Mouse (Mus musculus): ENCODE data around the gene Pnliprp2. TPM values are rescaled to one million over a fixed set of nuclear protein-coding genes. Genes with fewer than 3 reads are reported as not detected.
A peak's percentile ranks its signal among the peaks of the same experiment; 100 is the strongest.

Gene Pnliprp2
- polyA plus RNA-seq, 1 experiment from 2014 or later, result 0.18 TPM

DNA sequence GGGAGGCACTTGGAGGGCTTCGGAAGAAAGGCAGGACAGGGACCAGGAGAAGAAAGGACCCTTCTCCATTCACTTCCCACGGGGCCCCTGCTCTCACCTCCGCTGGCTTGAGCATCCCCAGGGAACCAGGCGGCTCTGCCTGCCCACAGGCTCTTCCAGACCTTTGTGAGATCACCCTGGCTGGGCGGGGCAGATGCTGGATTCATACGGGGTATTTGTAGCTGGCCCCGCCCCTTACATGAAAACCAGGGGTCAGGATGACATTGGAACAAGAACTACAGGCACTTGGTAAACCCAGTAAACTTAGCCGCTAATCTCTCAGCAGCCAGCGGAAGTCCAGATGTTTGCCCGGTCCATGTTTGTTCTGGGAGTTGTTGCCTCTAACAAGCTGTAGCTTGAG is 34.8 kb downstream of the Pnliprp2 start, which contains the start of gene 1700019N19Rik:
TSS of gene 1700019N19Rik (minus strand) at position 178 of the 400 bp plus-strand sequence.
- no peaks in the 10 kb centered on the region for H3K27me3 ChIP-seq
- H3K9ac ChIP-seq (replicated peaks), result no peak within 1 kb of the TSS
- no peak within 1 kb of the TSS for H3K4me3 ChIP-seq (replicated peaks)
- WGBS, result 49% methylated on average over 10 of the region's 10 CpGs
- no peak for ATAC-seq (ENCODE audit: insufficient number of reproducible peaks, insufficient read depth, low FRiP score, low TSS enrichment, low read depth)
- no peaks in the 10 kb centered on the region for H3K9me3 ChIP-seq
- H3K27ac ChIP-seq, result no peak within 1 kb of the TSS
- peaks cover 1% of the 10 kb centered on the region; the same call in 1 of the 2 replicates for H3K36me3 ChIP-seq
- no peak within 1 kb of the TSS for H3K4me2 ChIP-seq
- H3K4me1 ChIP-seq (replicated peaks), result peaks cover 15% of the 10 kb centered on the region

DNA sequence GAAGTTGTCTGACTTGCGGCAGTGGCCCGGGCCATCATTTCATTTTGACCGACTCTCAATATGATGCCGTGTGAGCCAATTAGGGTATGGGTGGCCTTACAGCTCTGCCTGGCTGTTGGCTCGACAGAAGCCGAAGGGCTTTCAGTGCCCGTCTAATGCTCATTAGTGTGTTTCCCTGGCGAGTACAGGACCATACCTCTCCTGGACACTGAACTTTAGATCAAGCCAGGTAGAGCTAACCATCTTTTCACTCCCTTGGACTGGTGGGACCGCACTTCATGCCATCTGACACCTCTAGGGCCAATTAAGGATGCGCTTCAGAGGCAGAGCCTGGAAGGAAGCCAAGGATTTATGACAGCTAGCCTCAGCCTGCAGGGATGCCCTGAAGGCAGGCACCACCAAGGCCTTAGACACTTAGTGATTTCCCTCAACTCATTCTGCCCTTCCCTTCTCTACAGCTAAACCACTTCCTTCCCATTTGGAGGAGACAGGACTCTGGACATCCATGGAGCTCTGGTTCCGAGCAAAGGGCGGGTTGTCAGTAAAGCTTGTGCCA is 35.7 kb downstream of the Pnliprp2 start:
- Histone ChIP-seq H3K27me3 (no peaks in the 10 kb centered on the region), H3K27ac (no peak overlapping the region), H3K4me1 (replicated peaks) (peaks cover 15% of the 10 kb centered on the region), H3K9me3 (no peaks in the 10 kb centered on the region), H3K36me3 (peaks cover 4% of the 10 kb centered on the region; the same call in 1 of the 2 replicates), H3K4me2 (no peak overlapping the region), H3K4me3 (replicated peaks) (no peak overlapping the region), H3K9ac (replicated peaks) (no peak overlapping the region)
- no peak for ATAC-seq (ENCODE audit: insufficient number of reproducible peaks, insufficient read depth, low FRiP score, low TSS enrichment, low read depth)
- 62% methylated on average over 12 of the region's 12 CpGs for whole genome bisulfite sequencing

DNA sequence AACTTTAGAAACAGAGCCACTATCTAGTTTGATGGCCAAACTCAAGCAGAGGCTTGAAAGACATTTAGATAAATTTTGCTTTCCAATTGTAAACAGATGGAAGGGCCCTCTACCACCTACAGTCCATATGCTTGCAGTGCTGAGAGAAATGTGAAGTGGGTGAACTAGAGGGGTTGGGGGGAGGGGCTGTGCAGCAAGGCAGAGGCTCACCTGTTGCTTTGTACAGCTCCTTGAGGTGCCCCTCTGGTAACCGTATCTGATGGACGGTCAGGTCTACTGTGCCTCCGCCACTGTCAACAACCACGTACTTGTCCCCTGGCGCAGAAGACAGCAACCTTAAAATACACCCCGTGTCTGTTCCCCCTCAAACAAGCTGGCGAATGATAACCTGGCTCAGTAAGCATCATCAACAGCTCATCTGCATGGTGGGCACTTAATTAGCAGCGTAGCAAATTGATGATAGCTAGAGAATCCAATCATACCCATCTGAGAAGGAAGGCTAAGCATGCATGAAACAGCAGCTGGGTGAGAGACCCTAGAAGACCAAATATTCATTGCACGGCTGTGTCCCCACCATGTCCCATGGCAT is 45.8 kb downstream of the Pnliprp2 start:
- Histone ChIP-seq H3K27ac (no peak overlapping the region), H3K27me3 (no peaks in the 10 kb centered on the region), H3K4me3 (replicated peaks) (no peak overlapping the region), H3K4me1 (replicated peaks) (no peaks in the 10 kb centered on the region), H3K4me2 (no peak overlapping the region), H3K9me3 (no peaks in the 10 kb centered on the region), H3K9ac (replicated peaks) (no peak overlapping the region), H3K36me3 (no peaks in the 10 kb centered on the region)
- no peak for ATAC-seq (ENCODE audit: insufficient number of reproducible peaks, insufficient read depth, low FRiP score, low TSS enrichment, low read depth)
- WGBS, result 93% methylated on average over 9 of the region's 9 CpGs

DNA sequence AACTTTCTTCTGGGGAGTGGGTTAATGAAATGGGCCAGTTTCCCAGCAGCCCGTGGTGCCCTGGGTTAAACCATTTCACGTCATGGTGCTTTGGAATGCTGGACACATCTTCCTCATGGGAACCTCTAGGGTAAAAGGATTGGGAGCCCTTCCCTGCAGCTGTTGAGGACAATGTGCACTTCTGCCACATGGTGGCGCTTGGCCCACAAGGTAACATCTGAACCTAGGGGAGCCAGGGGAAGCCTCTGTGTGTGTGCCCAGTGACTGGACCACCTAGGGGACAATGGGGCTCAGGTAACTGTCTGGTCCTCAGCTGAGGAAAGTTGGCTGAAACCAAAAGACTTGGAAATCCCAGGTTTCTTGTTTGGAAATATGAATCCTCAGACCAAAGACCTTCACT is 46.8 kb downstream of the Pnliprp2 start:
- WGBS, result 10% methylated on average over 3 of the region's 3 CpGs
- no peaks in the 10 kb centered on the region for H3K27me3 ChIP-seq
- H3K27ac ChIP-seq, result no peak overlapping the region
- ATAC-seq (ENCODE audit: insufficient number of reproducible peaks, insufficient read depth, low FRiP score, low TSS enrichment, low read depth), result peak; percentile 52; the same call in 1 of the 2 replicates
- H3K9ac ChIP-seq (replicated peaks), result no peak overlapping the region
- H3K4me2 ChIP-seq, result no peak overlapping the region
- no peaks in the 10 kb centered on the region for H3K36me3 ChIP-seq
- no peaks in the 10 kb centered on the region for H3K9me3 ChIP-seq
- H3K4me1 ChIP-seq (replicated peaks), result no peaks in the 10 kb centered on the region
- H3K4me3 ChIP-seq (replicated peaks), result no peak overlapping the region

DNA sequence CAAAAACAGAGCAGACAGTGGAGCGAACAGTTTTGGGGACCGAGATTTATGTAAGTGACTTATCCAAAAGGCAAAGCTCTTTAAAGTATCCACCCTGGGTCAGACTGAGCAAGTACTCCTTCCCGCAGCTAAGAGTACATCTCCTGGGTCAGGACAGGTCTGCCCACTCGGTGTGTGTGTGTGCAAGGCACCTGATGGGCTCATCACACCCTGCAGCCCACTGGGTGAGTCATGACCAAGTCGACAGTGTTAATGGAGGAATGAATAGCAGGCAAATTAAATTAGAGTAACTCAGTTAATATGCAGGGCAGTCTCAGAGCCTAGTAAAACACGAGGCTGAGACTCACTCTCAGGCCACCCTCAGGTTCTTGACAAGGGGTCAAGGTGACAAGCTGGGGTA is 49.3 kb downstream of the Pnliprp2 start:
- no peak for ATAC-seq (ENCODE audit: insufficient number of reproducible peaks, insufficient read depth, low FRiP score, low TSS enrichment, low read depth)
- Histone ChIP-seq H3K4me2 (no peak overlapping the region), H3K27ac (no peak overlapping the region), H3K4me1 (replicated peaks) (no peaks in the 10 kb centered on the region), H3K9me3 (no peaks in the 10 kb centered on the region), H3K27me3 (no peaks in the 10 kb centered on the region), H3K36me3 (no peaks in the 10 kb centered on the region), H3K4me3 (replicated peaks) (no peak overlapping the region), H3K9ac (replicated peaks) (no peak overlapping the region)
- WGBS, result 75% methylated on average over 6 of the region's 6 CpGs

DNA sequence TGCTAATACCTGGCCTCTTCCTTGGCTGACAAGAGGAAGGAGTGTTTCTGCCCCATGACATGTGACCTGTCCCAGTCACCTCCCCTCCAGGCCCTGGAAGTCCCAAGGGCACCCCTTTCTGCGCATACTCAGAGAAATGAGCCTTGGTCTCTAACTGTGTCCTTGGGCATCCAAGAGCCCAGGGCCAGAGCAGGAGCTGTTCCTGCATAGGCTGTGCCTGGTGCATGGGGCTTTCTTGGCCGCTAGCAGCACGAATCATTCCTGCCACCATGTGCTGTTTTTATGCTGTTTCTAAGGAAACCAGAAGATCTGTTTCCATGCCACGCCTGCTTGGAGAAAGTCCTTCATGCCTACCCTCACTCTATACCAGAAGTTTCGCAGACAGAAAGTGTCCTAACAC is 51.0 kb downstream of the Pnliprp2 start:
- Histone ChIP-seq H3K4me2 (no peak overlapping the region), H3K4me3 (replicated peaks) (no peak overlapping the region), H3K9ac (replicated peaks) (no peak overlapping the region), H3K36me3 (no peaks in the 10 kb centered on the region), H3K27me3 (no peaks in the 10 kb centered on the region), H3K27ac (no peak overlapping the region), H3K9me3 (no peaks in the 10 kb centered on the region), H3K4me1 (replicated peaks) (peaks cover 7% of the 10 kb centered on the region)
- 80% methylated on average over 5 of the region's 5 CpGs for WGBS
- no peak for ATAC-seq (ENCODE audit: insufficient number of reproducible peaks, insufficient read depth, low FRiP score, low TSS enrichment, low read depth)

DNA sequence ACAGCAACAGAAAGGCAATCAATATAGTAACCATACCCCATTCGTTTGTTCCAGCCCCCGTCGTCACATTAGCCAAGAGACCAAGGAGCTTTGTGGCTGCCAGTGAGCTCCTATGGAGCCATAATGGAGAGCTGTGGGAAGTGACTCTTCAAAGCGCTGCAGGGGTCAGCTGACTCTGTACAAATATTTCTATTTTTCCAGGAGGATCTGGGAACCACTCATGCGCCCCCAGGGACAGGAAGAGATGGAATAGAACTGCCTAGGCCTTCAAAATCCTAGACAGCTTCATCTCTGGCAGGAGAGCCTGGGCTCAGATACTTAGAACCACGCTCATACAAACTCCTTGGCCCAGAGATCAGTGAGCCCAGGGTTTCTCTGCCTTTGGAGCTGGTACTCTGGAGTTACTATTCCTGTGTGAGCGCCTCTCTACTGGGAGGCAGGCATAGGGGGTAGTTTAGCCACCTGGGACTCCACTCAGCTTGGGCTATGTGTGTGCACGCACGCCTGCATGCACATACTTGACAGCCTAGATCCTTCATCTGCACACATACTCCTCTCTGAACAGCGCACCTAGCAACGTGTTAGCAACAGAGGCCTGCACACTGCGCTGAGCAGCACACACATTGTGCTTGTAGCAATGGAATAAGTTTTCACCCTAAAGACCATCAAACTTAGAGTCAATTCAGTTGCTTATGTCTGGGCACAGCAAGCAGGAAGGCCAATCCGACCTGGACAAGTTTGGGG is 55.8 kb downstream of the Pnliprp2 start:
- Histone ChIP-seq H3K27ac (no peak overlapping the region), H3K9me3 (no peaks in the 10 kb centered on the region), H3K27me3 (no peaks in the 10 kb centered on the region), H3K4me1 (replicated peaks) (peaks cover 20% of the 10 kb centered on the region), H3K4me2 (no peak overlapping the region), H3K9ac (replicated peaks) (no peak overlapping the region), H3K36me3 (no peaks in the 10 kb centered on the region), H3K4me3 (replicated peaks) (no peak overlapping the region)
- no peak for ATAC-seq (ENCODE audit: insufficient number of reproducible peaks, insufficient read depth, low FRiP score, low TSS enrichment, low read depth)
- WGBS, result 82% methylated on average over 13 of the region's 13 CpGs

DNA sequence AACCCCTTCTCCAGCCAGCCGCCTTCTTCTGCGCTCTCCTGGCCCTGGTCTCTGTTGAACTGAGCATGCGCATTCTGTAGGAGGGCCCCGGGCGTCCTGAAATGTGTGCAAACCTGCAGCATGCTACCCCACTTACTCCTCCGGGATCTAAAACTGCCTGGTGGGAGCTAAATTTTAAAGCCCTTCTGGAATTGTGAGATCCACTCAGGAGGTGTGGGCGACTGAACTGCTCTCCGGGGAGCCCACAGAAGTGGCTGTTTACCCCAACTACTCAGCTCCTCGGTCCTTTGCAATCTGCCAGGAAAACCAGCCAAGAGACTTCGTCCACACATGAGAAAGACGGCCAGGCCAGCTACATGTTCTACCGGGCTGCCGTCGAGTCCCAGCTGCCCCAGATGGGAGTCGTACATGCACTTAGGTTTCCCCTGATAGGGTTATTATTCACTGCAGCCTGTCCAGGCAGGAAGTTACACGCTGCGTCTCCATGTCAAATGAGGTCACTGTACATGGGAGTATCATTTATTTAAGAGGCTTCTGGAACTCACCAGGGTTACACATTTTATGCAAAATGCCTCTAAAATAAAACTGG is 57.0 kb downstream of the Pnliprp2 start:
- Histone ChIP-seq H3K36me3 (no peaks in the 10 kb centered on the region), H3K4me2 (no peak overlapping the region), H3K9me3 (no peaks in the 10 kb centered on the region), H3K9ac (replicated peaks) (no peak overlapping the region), H3K4me3 (replicated peaks) (no peak overlapping the region), H3K27me3 (no peaks in the 10 kb centered on the region), H3K4me1 (replicated peaks) (peaks cover 20% of the 10 kb centered on the region), H3K27ac (no peak overlapping the region)
- no peak for ATAC-seq (ENCODE audit: insufficient number of reproducible peaks, insufficient read depth, low FRiP score, low TSS enrichment, low read depth)
- WGBS, result 60% methylated on average over 17 of the region's 17 CpGs

DNA sequence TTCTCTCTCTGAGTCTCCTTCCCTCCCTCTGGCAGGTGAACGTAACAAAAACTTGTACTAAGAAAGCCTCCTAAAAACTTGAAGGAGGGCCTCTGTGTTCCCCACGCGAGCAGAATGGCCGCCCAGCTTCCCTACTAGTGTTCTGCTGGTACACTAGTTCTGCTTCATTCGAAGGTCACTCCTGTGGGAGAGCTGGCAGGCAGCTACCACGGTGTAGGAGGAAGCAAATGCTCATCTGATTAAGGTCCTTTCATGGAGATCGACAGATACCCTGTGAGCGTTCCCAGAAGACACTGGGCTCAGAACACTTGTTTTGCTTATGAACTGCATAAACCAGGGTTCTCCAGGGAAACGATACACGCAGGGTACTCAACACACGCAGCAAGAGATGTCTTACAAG is 57.9 kb downstream of the Pnliprp2 start:
- Histone ChIP-seq H3K9me3 (no peaks in the 10 kb centered on the region), H3K4me3 (replicated peaks) (no peak overlapping the region), H3K36me3 (no peaks in the 10 kb centered on the region), H3K9ac (replicated peaks) (no peak overlapping the region), H3K27me3 (no peaks in the 10 kb centered on the region), H3K27ac (no peak overlapping the region), H3K4me1 (replicated peaks) (peaks cover 24% of the 10 kb centered on the region), H3K4me2 (no peak overlapping the region)
- WGBS, result 88% methylated on average over 11 of the region's 11 CpGs
- ATAC-seq (ENCODE audit: insufficient number of reproducible peaks, insufficient read depth, low FRiP score, low TSS enrichment, low read depth), result no peak

DNA sequence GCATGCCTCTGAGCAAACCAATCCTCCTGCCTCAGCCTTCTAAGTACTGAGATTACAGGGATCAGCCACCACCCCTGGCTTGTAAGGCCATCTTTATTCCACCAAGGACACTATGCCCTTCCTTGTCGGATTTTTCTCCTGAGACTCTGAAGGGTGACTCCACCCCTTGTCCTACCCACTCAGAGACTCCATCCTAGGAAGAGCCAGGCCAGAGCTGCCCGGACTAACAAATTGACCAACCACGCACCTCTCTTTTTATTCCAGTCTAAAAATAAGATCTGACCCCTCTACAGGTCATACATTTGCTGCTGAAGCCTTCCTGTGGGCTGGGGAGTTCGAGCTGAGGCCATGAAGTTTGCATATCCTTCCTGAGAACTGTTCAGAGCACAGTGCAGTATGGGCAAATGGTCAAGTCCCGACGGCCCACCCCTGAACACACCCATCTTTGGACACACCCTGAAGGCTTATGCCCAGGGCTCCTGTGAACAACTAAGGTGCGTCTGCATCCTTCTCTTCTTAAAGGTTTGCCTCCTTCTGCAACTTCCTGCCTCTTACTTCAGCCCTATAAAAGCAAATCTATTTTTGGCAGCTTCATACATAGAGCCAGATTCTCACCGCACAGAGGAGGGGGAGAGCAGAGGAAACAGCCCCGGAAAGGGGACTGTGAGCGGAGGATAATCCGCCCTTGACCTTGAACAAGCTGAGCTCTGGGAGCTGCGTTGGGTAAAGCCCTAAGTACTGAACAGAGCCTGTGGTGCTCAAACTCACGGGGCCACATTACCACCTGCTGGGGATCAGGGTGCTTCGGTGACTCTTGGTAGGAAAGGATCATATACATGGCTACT is 59.3 kb downstream of the Pnliprp2 start:
- Histone ChIP-seq H3K4me1 (replicated peaks) (peaks cover 29% of the 10 kb centered on the region), H3K9me3 (no peaks in the 10 kb centered on the region), H3K27me3 (no peaks in the 10 kb centered on the region), H3K36me3 (no peaks in the 10 kb centered on the region), H3K27ac (no peak overlapping the region), H3K4me3 (replicated peaks) (no peak overlapping the region), H3K9ac (replicated peaks) (no peak overlapping the region), H3K4me2 (no peak overlapping the region)
- ATAC-seq (ENCODE audit: insufficient number of reproducible peaks, insufficient read depth, low FRiP score, low TSS enrichment, low read depth), result no peak
- WGBS, result 82% methylated on average over 14 of the region's 14 CpGs
